Mouse (Mus musculus) stomach, adult 2 months (tissue): ENCODE data around the gene Nsl1. TPM values are rescaled to one million over a fixed set of nuclear protein-coding genes. Genes with fewer than 3 reads are reported as not detected.

Experiments used
- polyA plus RNA-seq: library from polyadenylated mRNA; depleted of rRNA; stranded (reverse); fragments of >200 nt; gene quantifications from 2 replicates; pipeline ENCODE4 v1.2.3, GENCODE M21; 2012; rRNA removed

Nsl1 gene
- polyA plus RNA-seq: 0.25 and 0.37 TPM in 2 replicates

GRCm38 (mm10) chr1:191062781-191063485, at the start of gene Nsl1, which contains the start of gene Tatdn3:
TSS of gene Nsl1 (plus strand) at chr1:191063012.
TSS of gene Tatdn3 (minus strand) at chr1:191062932.

GRCm38 (mm10) chr1:191026021-191026713, 36.6 kb upstream of the Nsl1 start, which contains the start of gene Flvcr1:
TSS of gene Flvcr1 (minus strand) at chr1:191026158.

GRCm38 (mm10) chr1:191036554-191037334, 26.1 kb upstream of the Nsl1 start, which contains the start of gene Spata45:
TSS of gene Spata45 (plus strand) at chr1:191036639.

GRCm38 (mm10) chr1:191097802-191098747, 35.3 kb downstream of the Nsl1 start, which contains the start of gene Batf3:
TSS of gene Batf3 (plus strand) at chr1:191097847.

Other genes with a start within 250 kb of the Nsl1 start
- 1.5 and 3.3 TPM in 2 replicates for gene Rps6kc1, start 151.2 kb upstream of the Nsl1 start, polyA plus RNA-seq
- gene Angel2, start 137.9 kb upstream of the Nsl1 start, polyA plus RNA-seq: 4.6 and 7.0 TPM in 2 replicates
- 0.47 and 1.5 TPM in 2 replicates for gene Vash2, start 83.7 kb upstream of the Nsl1 start, polyA plus RNA-seq
- 5.0 and 5.2 TPM in 2 replicates for gene Flvcr1, start 36.9 kb upstream of the Nsl1 start, polyA plus RNA-seq
- not detected in 2 replicates for gene Spata45, start 26.4 kb upstream of the Nsl1 start, polyA plus RNA-seq
- gene Tatdn3, start 80 bp upstream of the Nsl1 start, polyA plus RNA-seq: 1.00 and 3.6 TPM in 2 replicates
- gene Batf3, start 34.8 kb downstream of the Nsl1 start, polyA plus RNA-seq: 1.4 and 3.4 TPM in 2 replicates
- not detected in 2 replicates for gene Fam71a, start 101.8 kb downstream of the Nsl1 start, polyA plus RNA-seq
- 4.1 and 14.2 TPM in 2 replicates for gene Atf3, start 155.0 kb downstream of the Nsl1 start, polyA plus RNA-seq